Mouse (Mus musculus) myocyte (in vitro differentiated cells): ENCODE data around the gene Ren1.

Experiments used
- E2F4 ChIP-seq: IDR thresholded peaks from one replicate; pipeline ENCODE4 v1.6.1; 2011; ENCODE audit warnings: mild to moderate bottlenecking, control low read depth, moderate library complexity; ENCODE audit not compliant: insufficient read depth
- MAX ChIP-seq: IDR thresholded peaks from one replicate; pipeline ENCODE4 v1.6.1; 2011; ENCODE audit warnings: low read depth, mild to moderate bottlenecking, control low read depth
- MYOG ChIP-seq, 3 experiments: IDR thresholded peaks; one replicate each; pipeline ENCODE4 v1.6.1; 2011; ENCODE audit warnings: control low read depth in 2 of 3, low read depth in 2 of 3, mild to moderate bottlenecking in 2 of 3; ENCODE audit not compliant: insufficient read length in 2 of 3, control insufficient read depth in 1 of 3, insufficient read depth in 1 of 3
- POLR2A ChIP-seq: IDR thresholded peaks from one replicate; pipeline ENCODE4 v1.6.1; 2011; ENCODE audit warnings: low read depth, mild to moderate bottlenecking, control low read depth, moderate library complexity; ENCODE audit not compliant: insufficient read length
- POLR2AphosphoS2 ChIP-seq: IDR thresholded peaks from one replicate; pipeline ENCODE4 v1.6.1; 2011; ENCODE audit warnings: low read depth, control low read depth; ENCODE audit not compliant: insufficient read length

DNA sequence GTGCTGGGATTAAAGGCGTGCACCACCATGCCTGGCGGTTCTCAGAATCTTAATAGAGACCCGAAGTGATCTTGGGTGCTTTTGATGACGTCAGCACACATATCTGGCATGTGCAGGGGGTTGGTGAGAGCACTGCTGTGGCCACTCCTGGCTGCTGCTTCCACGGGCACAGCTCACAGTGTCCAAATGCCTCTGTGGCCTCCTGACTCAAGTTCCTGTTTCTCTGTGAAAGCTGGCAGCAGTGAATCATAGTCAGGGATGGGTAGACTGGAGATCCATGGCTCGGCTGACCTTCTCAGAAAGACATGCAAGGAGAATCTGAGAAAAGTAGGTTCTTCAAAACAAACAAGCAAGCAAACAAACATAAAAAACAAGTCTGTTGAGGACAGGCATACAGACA, 34.5 kb upstream of the Ren1 start:
- TF ChIP-seq E2F4 (no peak), MYOG (IDR thresholded peaks at IDR 0.05; ENCODE audit: control insufficient read depth in 1 of 3, insufficient read depth in 1 of 3, insufficient read length in 2 of 3, low read depth in 2 of 3) (no peak), POLR2A (no peak), POLR2AphosphoS2 (no peak), MAX (no peak)
